Mouse (Mus musculus) erythroid progenitor cell, adult 5-6 weeks (primary cell): ENCODE results near the gene Cdh26. TPM values are rescaled to one million over a fixed set of nuclear protein-coding genes. Genes with fewer than 3 reads are reported as not detected.

ENCODE experiments used
- ATAC-seq: replicated peaks from 2 replicates; pipeline ENCODE4 v1.8.0; 2016; ENCODE audit warnings: moderate number of reproducible peaks, mild to moderate bottlenecking, moderate TSS enrichment, inconsistent platforms; ENCODE audit not compliant: poor library complexity, low FRiP score, severe bottlenecking
- total RNA-seq, 2 experiments: library from RNA; stranded (forward) in 1 of 2; stranded (reverse) in 1 of 2; fragments of 150-400 nt in 1 of 2; fragments of 186-747, 209-891 nt in 1 of 2; gene quantifications; 2 replicates each; pipeline versions ENCODE4 v1.2.3 to v1.2.4; 2015 to 2017; ENCODE audit warnings: low replicate concordance in 2 of 2

Cdh26 gene
- total RNA-seq, 2 experiments from 2014 or later: not detected

GRCm38 (mm10) chr2:178498409-178498808 is 68.1 kb downstream of the Cdh26 start:
- ATAC-seq: no peak

- no peak for ATAC-seq
Observed at GRCm38 (mm10) chr2:178502469-178502868, 72.1 kb downstream of the Cdh26 start.

- ATAC-seq: no peak
Observed at GRCm38 (mm10) chr2:178506056-178506455, 75.7 kb downstream of the Cdh26 start.

DNA sequence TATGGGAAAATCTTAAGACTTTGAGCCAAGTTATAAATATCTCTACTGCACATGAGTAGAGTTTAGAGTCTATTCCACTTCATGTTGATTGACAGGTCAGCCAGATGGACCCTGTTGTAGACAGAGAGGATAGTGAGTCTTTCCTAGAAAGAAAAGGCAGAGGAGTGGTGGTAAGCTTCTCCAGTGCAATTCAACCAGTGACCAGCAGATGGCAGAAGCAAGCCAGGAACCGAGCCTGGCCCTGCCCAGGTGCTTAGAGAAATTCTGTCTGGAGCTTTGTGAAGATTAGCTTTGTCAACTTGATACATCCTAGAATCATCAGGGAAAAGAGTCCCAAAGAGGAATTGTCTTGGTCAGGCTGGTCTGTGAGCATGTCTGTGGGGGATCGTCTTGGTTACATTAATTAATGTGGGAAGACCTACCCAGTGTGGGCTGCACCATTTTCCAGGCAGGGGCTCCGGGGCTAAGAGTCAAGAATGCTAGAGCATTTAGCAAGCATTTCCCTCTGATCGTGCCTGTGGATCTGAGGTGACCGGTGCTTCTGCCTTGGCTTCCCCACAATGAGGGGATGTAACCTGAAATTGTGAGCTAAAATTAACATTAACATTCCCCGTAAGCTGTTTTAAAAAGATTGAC is 77.2 kb downstream of the Cdh26 start:
- ATAC-seq: no peak

- ATAC-seq: no peak
Observed at GRCm38 (mm10) chr2:178508279-178508678, 77.9 kb downstream of the Cdh26 start.

DNA sequence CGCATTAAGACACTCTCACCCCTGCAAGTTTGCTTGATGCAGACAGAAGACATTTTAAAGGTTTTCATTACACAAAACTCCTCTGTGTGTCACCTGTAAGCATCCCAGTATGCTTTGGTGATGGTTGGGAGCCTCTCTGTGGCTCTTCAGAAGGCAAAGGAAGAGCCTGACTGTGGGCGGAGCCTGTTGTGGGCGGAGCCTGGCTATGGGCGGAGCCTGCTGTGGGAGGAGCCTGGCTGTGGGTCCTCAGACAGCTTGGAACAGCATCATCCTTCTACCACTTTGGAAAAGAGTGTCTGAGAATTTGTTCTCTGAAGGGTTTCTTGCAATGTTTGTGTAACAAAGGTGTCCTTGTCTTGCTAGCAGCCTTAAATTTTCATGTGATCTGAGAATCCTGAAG is 82.7 kb downstream of the Cdh26 start:
- ATAC-seq: no peak

- no peak for ATAC-seq
Observed at GRCm38 (mm10) chr2:178513636-178514071, 83.3 kb downstream of the Cdh26 start.

DNA sequence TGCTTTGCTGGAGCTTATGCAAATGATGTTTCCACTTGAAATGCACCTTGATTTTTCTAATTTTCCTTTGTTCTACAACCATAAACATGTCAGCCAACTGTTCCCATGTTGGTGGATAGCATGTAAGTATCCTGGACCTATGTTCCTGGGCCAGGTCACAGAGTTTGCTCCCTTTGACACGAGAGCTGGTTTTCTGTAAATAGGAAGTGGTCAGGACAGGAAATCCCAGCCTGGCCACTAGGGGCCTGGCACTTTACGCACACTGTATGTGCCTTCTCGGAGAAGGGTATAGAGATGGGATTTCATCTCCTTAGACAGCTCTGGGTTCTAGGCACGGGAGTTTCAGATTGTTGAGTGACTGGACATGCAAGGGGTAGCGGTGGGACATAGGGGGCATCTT is 86.1 kb downstream of the Cdh26 start:
- no peak for ATAC-seq

DNA sequence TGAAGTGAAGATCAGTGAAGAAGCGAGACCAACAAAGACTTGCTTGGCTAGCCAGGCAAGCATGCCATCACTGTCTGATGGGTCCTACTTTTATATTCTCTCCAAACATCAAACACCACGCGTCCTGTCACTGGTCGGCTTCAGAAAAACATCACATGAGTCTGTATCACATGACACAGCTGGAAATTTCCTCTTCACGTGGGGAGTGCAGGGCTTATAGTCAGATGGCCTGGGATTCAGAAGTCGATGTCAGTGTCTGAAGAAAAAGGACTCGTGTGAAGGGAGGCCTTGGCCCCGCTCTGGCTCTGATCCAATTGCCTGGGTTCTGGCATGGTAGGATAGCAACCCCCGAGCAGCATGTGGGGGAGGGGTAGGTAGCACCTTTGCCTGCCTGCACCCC is 86.6 kb downstream of the Cdh26 start:
- ATAC-seq: no peak

DNA sequence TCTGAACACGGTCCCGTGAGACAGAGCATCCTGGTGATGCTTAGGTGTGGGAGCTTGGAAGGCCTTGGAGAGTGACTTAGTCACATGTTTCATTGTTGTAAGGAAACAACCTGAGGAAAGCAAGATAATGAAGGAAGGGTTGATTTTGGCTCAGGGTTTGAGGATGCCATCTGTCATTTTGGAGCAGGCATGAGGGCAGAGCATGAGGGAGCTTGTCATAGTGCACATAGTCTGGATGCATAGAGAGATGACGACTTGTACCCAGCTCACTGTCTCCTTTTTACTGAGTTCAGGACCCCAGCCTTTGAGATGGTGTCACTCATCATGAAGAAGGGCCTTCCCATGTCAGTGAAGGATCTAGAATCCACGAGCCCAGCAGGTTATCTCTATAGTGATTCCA is 89.0 kb downstream of the Cdh26 start:
- ATAC-seq: no peak

- ATAC-seq: no peak
Observed at GRCm38 (mm10) chr2:178520216-178520615, 89.9 kb downstream of the Cdh26 start.

DNA sequence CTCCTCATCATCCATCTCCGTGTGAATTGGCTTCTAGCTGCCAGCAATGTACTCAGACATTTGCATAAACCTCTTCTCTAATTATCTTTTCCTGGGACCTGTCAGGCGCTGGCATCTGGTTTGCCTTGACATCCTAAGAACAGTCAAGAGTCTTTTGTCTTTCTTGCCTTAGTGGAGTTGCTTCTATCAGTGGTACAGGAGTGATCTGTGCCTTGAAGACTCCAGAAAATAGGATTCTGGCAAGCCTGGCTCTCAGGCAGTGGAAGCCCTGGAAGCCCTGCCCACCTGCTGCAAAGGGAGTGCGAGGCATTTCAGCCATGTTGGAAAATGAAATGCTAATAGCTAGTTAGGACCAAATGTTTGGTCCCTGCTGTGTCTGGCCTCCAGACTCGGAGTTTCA is 92.0 kb downstream of the Cdh26 start:
- ATAC-seq: no peak

GRCm38 (mm10) chr2:178522786-178523185 is 92.5 kb downstream of the Cdh26 start:
- ATAC-seq: no peak

DNA sequence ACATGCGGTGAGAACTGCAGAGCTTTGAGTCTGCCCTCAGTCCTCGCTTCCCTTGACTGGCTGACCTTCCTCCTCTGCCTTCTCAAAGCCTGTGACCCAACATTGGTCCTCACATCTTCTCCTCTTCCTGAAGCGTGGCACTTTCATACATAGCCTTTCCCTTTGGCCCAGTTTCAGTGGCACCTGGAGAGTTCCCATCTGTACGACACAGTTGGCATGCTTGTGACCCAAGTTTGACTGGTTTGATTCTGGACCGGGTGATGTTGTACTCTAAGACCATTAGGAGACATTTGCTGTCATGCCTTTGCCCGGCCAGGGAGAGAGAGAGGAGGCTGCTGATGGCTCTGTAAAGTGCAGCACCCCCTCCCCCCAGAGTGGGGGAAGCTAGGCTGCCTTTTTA is 96.4 kb downstream of the Cdh26 start:
- no peak for ATAC-seq

DNA sequence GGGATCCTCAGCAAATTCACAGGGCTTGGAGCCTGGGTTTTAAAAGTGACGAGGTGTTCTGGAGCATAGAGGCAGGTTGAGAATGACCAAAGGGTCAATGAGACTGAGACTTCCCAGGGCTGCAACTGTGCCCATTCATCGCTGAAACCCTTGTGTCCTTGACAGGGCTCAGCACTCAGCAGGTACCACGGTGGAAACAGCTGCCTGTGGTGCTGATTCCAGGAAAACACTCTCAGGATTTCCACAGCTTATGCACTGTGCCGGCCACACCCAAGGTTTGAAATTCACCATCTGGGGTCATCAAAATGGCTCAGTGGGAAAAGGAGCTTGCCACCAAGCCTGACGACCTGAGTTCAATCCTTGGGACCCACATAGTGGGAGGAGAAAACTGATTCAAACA is 100.9 kb downstream of the Cdh26 start:
- no peak for ATAC-seq

DNA sequence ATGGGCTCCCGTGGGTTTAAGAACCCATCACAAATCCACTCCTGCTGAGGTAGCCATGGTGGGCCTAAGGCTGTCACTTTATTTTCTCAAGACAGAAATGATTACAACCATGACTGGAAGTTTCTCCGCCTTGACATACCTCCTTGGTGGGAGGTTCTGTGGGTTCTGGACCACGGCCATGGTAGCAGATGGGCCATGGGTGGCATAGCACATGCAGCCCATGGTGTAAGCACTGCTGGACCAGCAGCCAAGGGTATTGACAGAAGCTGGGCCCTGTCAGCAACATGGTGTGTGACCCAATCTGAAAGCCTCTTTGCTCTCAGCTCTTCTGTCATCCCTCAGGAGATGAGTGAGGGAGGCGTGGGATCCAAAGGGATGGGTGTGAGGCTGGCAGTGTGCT is 106.2 kb downstream of the Cdh26 start:
- no peak for ATAC-seq

Other genes with a start within 250 kb of the Cdh26 start
- 6.3 TPM in 1 of 2 replicates, not detected in the other for gene Sycp2, start 22.8 kb upstream of the Cdh26 start, total RNA-seq (2015; ENCODE audit: low replicate concordance)
- gene Sycp2, start 22.8 kb upstream of the Cdh26 start, total RNA-seq (2017; ENCODE audit: low replicate concordance): 2.9 TPM in 1 of 2 replicates, not detected in the other
- 1.8 and 2.1 TPM in 2 replicates for gene Ppp1r3d, start 16.1 kb upstream of the Cdh26 start, total RNA-seq (2015; ENCODE audit: low replicate concordance)
- gene Ppp1r3d, start 16.1 kb upstream of the Cdh26 start, total RNA-seq (2017; ENCODE audit: low replicate concordance): 0.45 and 0.90 TPM in 2 replicates
- 1.1 and 1.7 TPM in 2 replicates for gene Fam217b, start 16.0 kb upstream of the Cdh26 start, total RNA-seq (2015; ENCODE audit: low replicate concordance)
- gene Fam217b, start 16.0 kb upstream of the Cdh26 start, total RNA-seq (2017; ENCODE audit: low replicate concordance): 0.76 and 1.4 TPM in 2 replicates